Mouse (Mus musculus) forebrain, embryonic 13.5 days (tissue): ENCODE results near the gene Edc3. TPM values are rescaled to one million over a fixed set of nuclear protein-coding genes. Genes with fewer than 3 reads are reported as not detected.

Experiments
- ATAC-seq: fragments of 200-750 bp; cut with Nextera tagmentation; 2 replicates; pipeline ENCODE4 v1.8.0; 2017
- H3K27ac ChIP-seq: fragments of 300-500 bp; sonication (generic); 2 replicates; pipeline ENCODE4 v1.5.1; 2015; ENCODE audit warnings: inconsistent platforms, mild to moderate bottlenecking, moderate library complexity
- H3K27me3 ChIP-seq: fragments of 300-500 bp; sonication (generic); 2 replicates; pipeline ENCODE4 v1.6.1; 2015; ENCODE audit warnings: mild to moderate bottlenecking, inconsistent platforms
- H3K36me3 ChIP-seq: fragments of 300-500 bp; sonication (generic); 2 replicates; pipeline ENCODE4 v1.6.1; 2015; ENCODE audit warnings: mild to moderate bottlenecking, inconsistent platforms; ENCODE audit not compliant: poor library complexity, severe bottlenecking
- H3K4me1 ChIP-seq: fragments of 300-500 bp; sonication (generic); 2 replicates; pipeline ENCODE4 v1.6.1; 2015; ENCODE audit warnings: inconsistent platforms
- H3K4me2 ChIP-seq: fragments of 300-500 bp; sonication (generic); 2 replicates; pipeline ENCODE4 v1.6.1; 2015; ENCODE audit warnings: inconsistent platforms, mild to moderate bottlenecking, moderate library complexity
- H3K4me3 ChIP-seq: fragments of 300-500 bp; sonication (generic); 2 replicates; pipeline ENCODE4 v1.5.1; 2015; ENCODE audit warnings: mild to moderate bottlenecking, inconsistent platforms
- H3K9ac ChIP-seq: fragments of 300-500 bp; sonication (generic); 2 replicates; pipeline ENCODE4 v1.6.1; 2015; ENCODE audit warnings: mild to moderate bottlenecking, inconsistent platforms
- H3K9me3 ChIP-seq: fragments of 300-500 bp; sonication (generic); replicated peaks from 2 replicates; pipeline ENCODE4 v1.6.1; 2016; ENCODE audit warnings: inconsistent platforms
- WGBS: fragments of 180-500 bp; shearing (Covaris S2); methylation state at CpG from one replicate; pipeline ENCODE4 v1.1.7; 2015; 5-methylcytosine and 5-hydroxymethylcytosine counted together
- polyA plus RNA-seq: library from polyadenylated mRNA; unstranded; fragments of >200 nt; fragmentation: Nextera tagmentation; extraction: Ambion mirVana; gene quantifications from 2 replicates; pipeline ENCODE4 v1.2.1, GENCODE M21; 2015

Edc3 gene
- polyA plus RNA-seq, result 36.0 and 41.5 TPM in 2 replicates

GRCm38 (mm10) chr9:57708068-57708719 lies at the start of gene Edc3:
TSS of gene Edc3 (plus strand) at chr9:57708540.
- Histone ChIP-seq H3K27me3 (no peaks in the 10 kb centered on the region), H3K27ac (peak within 1 kb of the TSS; percentile 79), H3K4me3 (peak within 1 kb of the TSS; percentile 94), H3K4me1 (peaks cover 17% of the 10 kb centered on the region), H3K36me3 (peaks cover 15% of the 10 kb centered on the region), H3K9me3 (no peaks in the 10 kb centered on the region), H3K4me2 (peak within 1 kb of the TSS; percentile 70), H3K9ac (peak within 1 kb of the TSS; percentile 90)
- ATAC-seq, result peak; percentile 95
- under 1% methylated on average over 23 of the region's 23 CpGs for whole genome bisulfite sequencing

- Histone ChIP-seq H3K9ac (no peak overlapping the region), H3K4me3 (no peak overlapping the region), H3K27ac (no peak overlapping the region), H3K9me3 (no peaks in the 10 kb centered on the region), H3K27me3 (0 out of 2 replicates have a peak, but pooled peaks cover 5% of the 10 kb centered on the region), H3K4me1 (peaks cover 4% of the 10 kb centered on the region), H3K36me3 (no peaks in the 10 kb centered on the region), H3K4me2 (no peak overlapping the region)
- WGBS, result 80% methylated on average over 4 of the region's 4 CpGs
- ATAC-seq, result no peak
These were observed 49.4 kb upstream of the Edc3 start for GRCm38 (mm10) chr9:57658970-57659369.

- WGBS, result 23% methylated on average over 4 of the region's 4 CpGs
- peak; percentile 69 for ATAC-seq
These were observed 48.6 kb upstream of the Edc3 start for GRCm38 (mm10) chr9:57659774-57660173.

GRCm38 (mm10) chr9:57660501-57660900 lies 47.8 kb upstream of the Edc3 start:
- Histone ChIP-seq H3K9me3 (no peaks in the 10 kb centered on the region), H3K4me2 (no peak overlapping the region), H3K4me1 (peaks cover 4% of the 10 kb centered on the region), H3K4me3 (no peak overlapping the region), H3K9ac (no peak overlapping the region), H3K36me3 (no peaks in the 10 kb centered on the region), H3K27ac (no peak overlapping the region), H3K27me3 (no peaks in the 10 kb centered on the region)
- WGBS, result 85% methylated on average over 6 of the region's 6 CpGs
- no peak for ATAC-seq

More at GRCm38 (mm10) chr9:57659774-57660173, 48.6 kb upstream of the Edc3 start:
- Histone ChIP-seq H3K27me3 (no peaks in the 10 kb centered on the region), H3K9me3 (no peaks in the 10 kb centered on the region), H3K27ac (no peak overlapping the region), H3K9ac (no peak overlapping the region), H3K4me1 (peaks cover 4% of the 10 kb centered on the region), H3K4me3 (no peak overlapping the region), H3K4me2 (no peak overlapping the region), H3K36me3 (no peaks in the 10 kb centered on the region)

- Histone ChIP-seq H3K4me2 (no peak overlapping the region), H3K4me3 (no peak overlapping the region)
These were observed 46.8 kb upstream of the Edc3 start for GRCm38 (mm10) chr9:57661552-57661951.

GRCm38 (mm10) chr9:57664616-57665015 lies 43.7 kb upstream of the Edc3 start:
- H3K4me1 ChIP-seq, result no peaks in the 10 kb centered on the region
- WGBS, result 76% methylated on average over 7 of the region's 7 CpGs
- H3K4me3 ChIP-seq, result no peak overlapping the region
- no peak overlapping the region for H3K9ac ChIP-seq
- H3K36me3 ChIP-seq, result no peaks in the 10 kb centered on the region
- H3K9me3 ChIP-seq, result no peaks in the 10 kb centered on the region
- peaks cover 3% of the 10 kb centered on the region; the same call in 1 of the 2 replicates for H3K27me3 ChIP-seq
- H3K27ac ChIP-seq, result no peak overlapping the region
- ATAC-seq, result no peak
- no peak overlapping the region for H3K4me2 ChIP-seq

More at GRCm38 (mm10) chr9:57661552-57661951, 46.8 kb upstream of the Edc3 start:
- no peaks in the 10 kb centered on the region for H3K4me1 ChIP-seq
- no peaks in the 10 kb centered on the region for H3K9me3 ChIP-seq
- no peaks in the 10 kb centered on the region for H3K36me3 ChIP-seq
- no peak for ATAC-seq
- no peak overlapping the region for H3K27ac ChIP-seq
- 67% methylated on average over 3 of the region's 3 CpGs for WGBS
- H3K27me3 ChIP-seq, result peaks cover 1% of the 10 kb centered on the region; the same call in 1 of the 2 replicates
- H3K9ac ChIP-seq, result no peak overlapping the region

- Histone ChIP-seq H3K9ac (no peak overlapping the region), H3K9me3 (no peaks in the 10 kb centered on the region), H3K4me3 (no peak overlapping the region), H3K4me2 (no peak overlapping the region), H3K27ac (no peak overlapping the region), H3K36me3 (no peaks in the 10 kb centered on the region), H3K27me3 (peaks cover 3% of the 10 kb centered on the region; the same call in 1 of the 2 replicates), H3K4me1 (no peaks in the 10 kb centered on the region)
- 89% methylated on average over 8 of the region's 8 CpGs for whole genome bisulfite sequencing
- ATAC-seq, result no peak
These were observed 41.8 kb upstream of the Edc3 start for GRCm38 (mm10) chr9:57666536-57666935.

- WGBS, result 83% methylated on average over 3 of the region's 3 CpGs
- H3K4me1 ChIP-seq, result no peaks in the 10 kb centered on the region
- H3K9me3 ChIP-seq, result no peaks in the 10 kb centered on the region
- no peak overlapping the region for H3K9ac ChIP-seq
- no peak overlapping the region for H3K27ac ChIP-seq
- no peak for ATAC-seq
- no peak overlapping the region for H3K4me3 ChIP-seq
- no peak overlapping the region for H3K4me2 ChIP-seq
- no peaks in the 10 kb centered on the region for H3K36me3 ChIP-seq
- peaks cover 3% of the 10 kb centered on the region; the same call in 1 of the 2 replicates for H3K27me3 ChIP-seq
These were observed 41.2 kb upstream of the Edc3 start for GRCm38 (mm10) chr9:57667136-57667535.

- 57% methylated on average over 11 of the region's 11 CpGs for WGBS
- no peak overlapping the region for H3K27ac ChIP-seq
These were observed 40.5 kb upstream of the Edc3 start for GRCm38 (mm10) chr9:57667817-57668216.

GRCm38 (mm10) chr9:57668277-57668676 lies 40.1 kb upstream of the Edc3 start:
- no peak overlapping the region for H3K27ac ChIP-seq

More at GRCm38 (mm10) chr9:57667817-57668216, 40.5 kb upstream of the Edc3 start:
- Histone ChIP-seq H3K9me3 (no peaks in the 10 kb centered on the region), H3K4me3 (no peak overlapping the region), H3K4me2 (no peak overlapping the region), H3K36me3 (no peaks in the 10 kb centered on the region), H3K27me3 (peaks cover 3% of the 10 kb centered on the region; the same call in 1 of the 2 replicates), H3K4me1 (no peaks in the 10 kb centered on the region), H3K9ac (no peak overlapping the region)
- ATAC-seq, result no peak

GRCm38 (mm10) chr9:57669566-57669965 lies 38.8 kb upstream of the Edc3 start:
- no peaks in the 10 kb centered on the region for H3K36me3 ChIP-seq
- H3K4me1 ChIP-seq, result no peaks in the 10 kb centered on the region
- H3K27me3 ChIP-seq, result peaks cover 3% of the 10 kb centered on the region; the same call in 1 of the 2 replicates
- 84% methylated on average over 3 of the region's 3 CpGs for WGBS
- H3K9me3 ChIP-seq, result no peaks in the 10 kb centered on the region
- no peak overlapping the region for H3K4me2 ChIP-seq
- H3K9ac ChIP-seq, result no peak overlapping the region
- H3K27ac ChIP-seq, result no peak overlapping the region
- H3K4me3 ChIP-seq, result no peak overlapping the region
- no peak for ATAC-seq

More at GRCm38 (mm10) chr9:57668277-57668676, 40.1 kb upstream of the Edc3 start:
- Histone ChIP-seq H3K4me2 (no peak overlapping the region), H3K4me1 (no peaks in the 10 kb centered on the region), H3K9ac (no peak overlapping the region), H3K27me3 (peaks cover 3% of the 10 kb centered on the region; the same call in 1 of the 2 replicates), H3K9me3 (no peaks in the 10 kb centered on the region), H3K36me3 (no peaks in the 10 kb centered on the region), H3K4me3 (no peak overlapping the region)
- no peak for ATAC-seq
- 44% methylated on average over 1 of the region's 1 CpGs for WGBS

- Histone ChIP-seq H3K27me3 (peaks cover 3% of the 10 kb centered on the region; the same call in 1 of the 2 replicates), H3K4me2 (no peak overlapping the region), H3K36me3 (no peaks in the 10 kb centered on the region), H3K27ac (no peak overlapping the region), H3K9me3 (no peaks in the 10 kb centered on the region), H3K9ac (no peak overlapping the region), H3K4me1 (no peaks in the 10 kb centered on the region), H3K4me3 (no peak overlapping the region)
- no peak for ATAC-seq
- WGBS, result 94% methylated on average over 4 of the region's 4 CpGs
These were observed 37.3 kb upstream of the Edc3 start for GRCm38 (mm10) chr9:57671037-57671436.
